Mouse (Mus musculus): ENCODE data around the gene Gpr137.
"Not testable (repeated sequence)": the region's sequence is repeated elsewhere in the genome, so short reads cannot be mapped to it uniquely, and the experiment has no call there.

The Gpr137 gene

GRCm38 (mm10) chr19:6905498-6906159 lies 36.7 kb downstream of the Gpr137 start:
- DNase-seq (ENCODE audit: low read depth, low spot score), result no peak

DNA sequence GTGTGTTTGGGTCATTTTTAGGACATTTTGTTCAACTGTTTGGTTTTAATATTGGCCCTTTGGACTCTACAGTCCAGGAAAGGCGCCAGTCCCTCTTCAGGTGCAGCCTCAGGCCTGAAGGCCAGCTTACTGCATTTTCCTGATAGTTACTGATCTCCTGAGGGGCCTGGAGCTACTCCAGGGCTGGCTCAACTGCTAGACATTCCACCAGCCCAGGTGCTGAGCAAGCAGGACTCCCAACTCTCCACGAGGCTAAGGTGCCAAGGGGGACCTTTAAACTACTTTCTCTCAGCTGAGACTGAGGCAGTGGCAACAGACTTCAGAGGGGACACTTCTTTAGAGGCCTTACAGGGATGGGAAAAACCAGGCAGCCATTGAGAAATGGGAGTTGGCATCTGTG lies 37.4 kb downstream of the Gpr137 start:
- no peak for DNase-seq (ENCODE audit: low read depth, low spot score)

GRCm38 (mm10) chr19:6903031-6903430 lies 39.2 kb downstream of the Gpr137 start:
- DNase-seq (ENCODE audit: low read depth, low spot score), result no peak

GRCm38 (mm10) chr19:6899641-6900040 lies 42.6 kb downstream of the Gpr137 start:
- DNase-seq (ENCODE audit: low read depth, low spot score), result no peak

DNA sequence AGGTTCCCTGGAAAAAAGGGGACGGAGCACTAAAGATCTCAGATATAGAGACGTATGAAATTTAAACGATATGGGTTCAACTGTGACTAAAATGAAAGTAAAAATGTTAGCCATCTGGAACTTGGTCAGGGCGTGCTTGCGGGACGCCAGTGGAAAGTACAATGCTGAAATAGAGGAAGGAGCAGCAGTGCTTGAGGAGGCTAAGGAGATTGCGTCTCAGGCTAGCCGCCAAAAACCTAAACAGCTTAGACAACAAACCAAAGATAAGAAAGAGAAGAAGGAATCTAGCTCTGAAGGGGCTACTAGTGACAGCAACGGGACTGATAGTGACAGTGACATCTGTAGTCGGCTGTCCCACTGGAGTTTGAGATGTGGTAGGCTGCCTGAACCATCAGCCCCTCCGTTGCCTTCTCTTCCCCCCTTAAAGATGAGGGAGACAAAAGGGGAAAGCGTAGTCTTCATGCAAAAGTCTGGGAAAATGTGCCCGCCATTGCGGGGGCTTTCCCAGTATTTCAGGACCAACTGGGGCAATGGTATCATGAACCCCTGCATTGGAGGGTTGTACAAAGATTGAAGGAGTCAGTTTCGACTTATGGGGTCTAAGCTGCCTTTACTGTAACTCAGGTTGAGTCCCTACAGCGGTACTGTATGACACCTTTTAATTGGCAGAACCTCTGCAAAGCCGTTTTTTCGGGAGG lies 46.5 kb downstream of the Gpr137 start:
- not testable (repeated sequence) for DNase-seq (ENCODE audit: low read depth, low spot score)

GRCm38 (mm10) chr19:6893731-6894451 lies 48.4 kb downstream of the Gpr137 start:
- no peak for DNase-seq (ENCODE audit: low read depth, low spot score)

GRCm38 (mm10) chr19:6892512-6892911 lies 49.8 kb downstream of the Gpr137 start:
- no peak for DNase-seq (ENCODE audit: low read depth, low spot score)
